Mouse (Mus musculus) midbrain, embryonic 16.5 days (tissue): ENCODE measurements around the gene Acox3. TPM values are rescaled to one million over a fixed set of nuclear protein-coding genes. Genes with fewer than 3 reads are reported as not detected.

Experiments used
- ATAC-seq: fragments of 200-750 bp; cut with Nextera tagmentation; 2 replicates; pipeline ENCODE4 v1.8.0; 2017; ENCODE audit warnings: moderate TSS enrichment
- H3K27ac ChIP-seq: fragments of 300-500 bp; sonication (generic); 2 replicates; pipeline ENCODE4 v1.5.1; 2014; ENCODE audit warnings: mild to moderate bottlenecking, low read length, mixed read lengths
- H3K27me3 ChIP-seq: fragments of 300-500 bp; sonication (generic); 2 replicates; pipeline ENCODE4 v1.6.1; 2014; ENCODE audit warnings: low read depth, low read length, mixed read lengths; ENCODE audit not compliant: control insufficient read depth, insufficient read depth
- H3K36me3 ChIP-seq: fragments of 300-500 bp; sonication (generic); 2 replicates; pipeline ENCODE4 v1.6.1; 2014; ENCODE audit warnings: mild to moderate bottlenecking, low read length, moderate library complexity, mixed read lengths; ENCODE audit not compliant: control insufficient read depth, insufficient read depth
- H3K4me1 ChIP-seq: fragments of 300-500 bp; sonication (generic); 2 replicates; pipeline ENCODE4 v1.6.1; 2014; ENCODE audit warnings: mild to moderate bottlenecking, low read length, mixed read lengths; ENCODE audit not compliant: control insufficient read depth, insufficient read depth
- H3K4me2 ChIP-seq: fragments of 300-500 bp; sonication (generic); 2 replicates; pipeline ENCODE4 v1.6.1; 2014; ENCODE audit warnings: mild to moderate bottlenecking, low read length, mixed read lengths
- H3K4me3 ChIP-seq: fragments of 300-500 bp; sonication (generic); 2 replicates; pipeline ENCODE4 v1.5.1; 2014; ENCODE audit warnings: low read depth, mild to moderate bottlenecking, low read length, moderate library complexity, mixed read lengths
- H3K9ac ChIP-seq: fragments of 300-500 bp; sonication (generic); 2 replicates; pipeline ENCODE4 v1.6.1; 2014; ENCODE audit warnings: low read depth, low read length, mixed read lengths
- H3K9me3 ChIP-seq: fragments of 300-500 bp; sonication (generic); replicated peaks from 2 replicates; pipeline ENCODE4 v1.6.1; 2014; ENCODE audit warnings: mild to moderate bottlenecking, low read length, mixed read lengths; ENCODE audit not compliant: control insufficient read depth, poor library complexity, severe bottlenecking
- WGBS: fragments of 180-500 bp; shearing (Covaris S2); extraction: QIAGEN DNeasy Blood & Tissue Kit; methylation state at CpG from one replicate; pipeline ENCODE4 v1.1.7; 2014; 5-methylcytosine and 5-hydroxymethylcytosine counted together
- polyA plus RNA-seq: library from polyadenylated mRNA; unstranded; fragments of >200 nt; fragmentation: Nextera tagmentation; extraction: Ambion mirVana; gene quantifications from 2 replicates; pipeline ENCODE4 v1.2.1, GENCODE M21; 2015

Acox3 gene
- polyA plus RNA-seq, 1 experiment from 2014 or later = 14.2 TPM

- 87% methylated on average over 6 of the region's 6 CpGs for WGBS
- Histone ChIP-seq H3K9ac (no peak overlapping the region), H3K4me2 (no peak overlapping the region), H3K27ac (no peak overlapping the region), H3K27me3 (no peaks in the 10 kb centered on the region), H3K4me3 (no peak overlapping the region), H3K36me3 (no peaks in the 10 kb centered on the region), H3K9me3 (no peaks in the 10 kb centered on the region), H3K4me1 (no peaks in the 10 kb centered on the region)
- ATAC-seq = no peak
Measured at GRCm38 (mm10) chr5:35645938-35646493, 63.2 kb downstream of the Acox3 start.

GRCm38 (mm10) chr5:35646927-35647326 is 64.1 kb downstream of the Acox3 start:
- Histone ChIP-seq H3K27ac (no peak overlapping the region), H3K4me1 (no peaks in the 10 kb centered on the region), H3K4me2 (no peak overlapping the region), H3K9me3 (no peaks in the 10 kb centered on the region), H3K9ac (no peak overlapping the region), H3K27me3 (no peaks in the 10 kb centered on the region), H3K4me3 (no peak overlapping the region), H3K36me3 (no peaks in the 10 kb centered on the region)
- no peak for ATAC-seq
- WGBS = 78% methylated on average over 1 of the region's 1 CpGs

GRCm38 (mm10) chr5:35647562-35647961 is 64.7 kb downstream of the Acox3 start:
- Histone ChIP-seq H3K27me3 (no peaks in the 10 kb centered on the region), H3K4me2 (no peak overlapping the region), H3K9me3 (no peaks in the 10 kb centered on the region), H3K4me3 (no peak overlapping the region), H3K9ac (no peak overlapping the region), H3K4me1 (no peaks in the 10 kb centered on the region), H3K27ac (no peak overlapping the region), H3K36me3 (no peaks in the 10 kb centered on the region)
- no peak for ATAC-seq
- WGBS = 69% methylated on average over 4 of the region's 4 CpGs

GRCm38 (mm10) chr5:35648230-35648629 is 65.4 kb downstream of the Acox3 start:
- Histone ChIP-seq H3K36me3 (no peaks in the 10 kb centered on the region), H3K27me3 (no peaks in the 10 kb centered on the region), H3K4me1 (no peaks in the 10 kb centered on the region), H3K4me3 (no peak overlapping the region), H3K9ac (no peak overlapping the region), H3K27ac (no peak overlapping the region), H3K9me3 (no peaks in the 10 kb centered on the region), H3K4me2 (no peak overlapping the region)
- no peak for ATAC-seq
- WGBS = 56% methylated on average over 2 of the region's 2 CpGs

GRCm38 (mm10) chr5:35652319-35652718 is 69.5 kb downstream of the Acox3 start:
- H3K36me3 ChIP-seq = no peaks in the 10 kb centered on the region
- H3K4me1 ChIP-seq = no peaks in the 10 kb centered on the region
- no peak overlapping the region for H3K9ac ChIP-seq
- no peak overlapping the region for H3K4me3 ChIP-seq
- no peak overlapping the region for H3K27ac ChIP-seq
- no peak overlapping the region for H3K4me2 ChIP-seq
- no peaks in the 10 kb centered on the region for H3K9me3 ChIP-seq
- 83% methylated on average over 3 of the region's 3 CpGs for WGBS
- no peaks in the 10 kb centered on the region for H3K27me3 ChIP-seq
- no peak for ATAC-seq

GRCm38 (mm10) chr5:35652872-35653271 is 70.0 kb downstream of the Acox3 start:
- Histone ChIP-seq H3K9me3 (no peaks in the 10 kb centered on the region), H3K4me1 (no peaks in the 10 kb centered on the region), H3K4me2 (no peak overlapping the region), H3K9ac (no peak overlapping the region), H3K36me3 (no peaks in the 10 kb centered on the region), H3K27ac (no peak overlapping the region), H3K27me3 (no peaks in the 10 kb centered on the region), H3K4me3 (no peak overlapping the region)
- WGBS = 89% methylated on average over 13 of the region's 13 CpGs
- ATAC-seq = no peak

- H3K9me3 ChIP-seq = no peaks in the 10 kb centered on the region
- WGBS = 82% methylated on average over 9 of the region's 9 CpGs
- H3K9ac ChIP-seq = no peak overlapping the region
- no peaks in the 10 kb centered on the region for H3K4me1 ChIP-seq
- ATAC-seq = no peak
- no peak overlapping the region for H3K4me3 ChIP-seq
- no peak overlapping the region for H3K27ac ChIP-seq
- H3K27me3 ChIP-seq = no peaks in the 10 kb centered on the region
- no peak overlapping the region for H3K4me2 ChIP-seq
- H3K36me3 ChIP-seq = no peaks in the 10 kb centered on the region
Measured at GRCm38 (mm10) chr5:35653743-35654395, 71.0 kb downstream of the Acox3 start.

GRCm38 (mm10) chr5:35655753-35656485 is 73.1 kb downstream of the Acox3 start:
- H3K36me3 ChIP-seq = no peaks in the 10 kb centered on the region

GRCm38 (mm10) chr5:35659503-35659902 is 76.7 kb downstream of the Acox3 start:
- Histone ChIP-seq H3K9ac (no peak overlapping the region), H3K27ac (no peak overlapping the region), H3K4me3 (no peak overlapping the region), H3K36me3 (no peaks in the 10 kb centered on the region), H3K4me1 (no peaks in the 10 kb centered on the region), H3K27me3 (no peaks in the 10 kb centered on the region), H3K4me2 (no peak overlapping the region), H3K9me3 (no peaks in the 10 kb centered on the region)
- 67% methylated on average over 3 of the region's 3 CpGs for WGBS
- no peak for ATAC-seq

More at GRCm38 (mm10) chr5:35655753-35656485, 73.1 kb downstream of the Acox3 start:
- H3K27me3 ChIP-seq = no peaks in the 10 kb centered on the region
- H3K4me3 ChIP-seq = no peak overlapping the region
- H3K9ac ChIP-seq = no peak overlapping the region
- 85% methylated on average over 10 of the region's 10 CpGs for WGBS
- no peak overlapping the region for H3K4me2 ChIP-seq
- no peaks in the 10 kb centered on the region for H3K9me3 ChIP-seq
- no peaks in the 10 kb centered on the region for H3K4me1 ChIP-seq
- H3K27ac ChIP-seq = no peak overlapping the region
- no peak for ATAC-seq
